Mouse (Mus musculus): ENCODE data around the gene Zzef1.

- no peak for TF ChIP-seq CTCF (IDR thresholded peaks at IDR 0.05; ENCODE audit: low read depth, low read length)
- TF ChIP-seq POLR2A (IDR thresholded peaks at IDR 0.05; ENCODE audit: insufficient read depth, low read length) = no peak
These were observed 13.9 kb upstream of the Zzef1 start for GRCm38 (mm10) chr11:72782103-72782502.
